ENCODE assay signal across 8 mouse cellular contexts in genomic region chr10:42832677-42833076, GRCm38 (mm10). TPM values are rescaled to one million over a fixed set of nuclear protein-coding genes. Genes with fewer than 3 reads are reported as not detected.
A peak's percentile ranks its signal among the peaks of the same experiment; 100 is the strongest.
DNase-seq lines count a peak whose midpoint lies in the region; ATAC-seq and TF ChIP-seq lines count a peak whose summit lies in the region.

No protein-coding gene starts in this region.

- peaks cover 2% of the 10 kb centered on the region; the same call in 1 of the 2 replicates for H3K4me1 ChIP-seq in hindbrain, embryonic 11.5 days (replicated peaks; ENCODE audit: control insufficient read depth, insufficient read depth, low read length)
- H3K4me1 ChIP-seq in hindbrain, embryonic 10.5 days (replicated peaks), result peaks cover 32% of the 10 kb centered on the region
- H3K4me1 ChIP-seq in hindbrain, postnatal 0 days (ENCODE audit: insufficient read depth, low read length), result no peaks in the 10 kb centered on the region

- no peak overlapping the region for H3K4me3 ChIP-seq in hindbrain, embryonic 11.5 days (ENCODE audit: low read depth, low read length)
- H3K4me3 ChIP-seq in hindbrain, embryonic 10.5 days, result no peak overlapping the region
- no peak overlapping the region for H3K4me3 ChIP-seq in hindbrain, postnatal 0 days (ENCODE audit: low read length)

- ATAC-seq in hindbrain, embryonic 11.5 days (ENCODE audit: low FRiP score), result 0 out of 2 replicates have a peak, but pooled peaks have one; percentile 25
- ATAC-seq in hindbrain, postnatal 0 days, result peak; percentile 63

- H3K4me2 ChIP-seq in hindbrain, embryonic 11.5 days (replicated peaks; ENCODE audit: low read depth, low read length), result no peak overlapping the region
- H3K4me2 ChIP-seq in hindbrain, postnatal 0 days (ENCODE audit: low read depth, low read length), result no peak overlapping the region

- H3K9ac ChIP-seq in hindbrain, embryonic 11.5 days (ENCODE audit: low read depth, low read length), result no peak overlapping the region
- H3K9ac ChIP-seq in hindbrain, postnatal 0 days (replicated peaks; ENCODE audit: low read length), result no peak overlapping the region

- no peak overlapping the region for H3K27ac ChIP-seq in hindbrain, embryonic 11.5 days (ENCODE audit: low read depth, low read length)
- no peak overlapping the region for H3K27ac ChIP-seq in hindbrain, embryonic 10.5 days
- H3K27ac ChIP-seq in hindbrain, postnatal 0 days, result no peak overlapping the region

- TF ChIP-seq CTCF in hindbrain, postnatal 0 days (IDR thresholded peaks at IDR 0.05; ENCODE audit: low read depth), result peak; percentile 71

- H3K9me3 ChIP-seq in hindbrain, embryonic 11.5 days (ENCODE audit: control insufficient read depth, low read length), result no peaks in the 10 kb centered on the region
- no peaks in the 10 kb centered on the region for H3K9me3 ChIP-seq in hindbrain, embryonic 10.5 days
- H3K9me3 ChIP-seq in hindbrain, postnatal 0 days (ENCODE audit: low read length), result no peaks in the 10 kb centered on the region

- WGBS in hindbrain, embryonic 11.5 days, result 52% methylated on average over 4 of the region's 4 CpGs
- WGBS in hindbrain, embryonic 10.5 days, result 57% methylated on average over 4 of the region's 4 CpGs
- whole genome bisulfite sequencing in hindbrain, postnatal 0 days, result 20% methylated on average over 4 of the region's 4 CpGs

- H3K27me3 ChIP-seq in hindbrain, embryonic 11.5 days (ENCODE audit: control insufficient read depth, insufficient read depth, low read length), result no peaks in the 10 kb centered on the region
- H3K27me3 ChIP-seq in hindbrain, embryonic 10.5 days (ENCODE audit: insufficient read depth, poor library complexity, severe bottlenecking), result no peaks in the 10 kb centered on the region
- no peaks in the 10 kb centered on the region for H3K27me3 ChIP-seq in hindbrain, postnatal 0 days (ENCODE audit: insufficient read depth, low read length)

- peaks cover 2% of the 10 kb centered on the region; the same call in 1 of the 2 replicates for H3K36me3 ChIP-seq in hindbrain, embryonic 11.5 days (ENCODE audit: control insufficient read depth, insufficient read depth, low read length)
- H3K36me3 ChIP-seq in hindbrain, embryonic 10.5 days, result peaks cover 97% of the 10 kb centered on the region
- H3K36me3 ChIP-seq in hindbrain, postnatal 0 days (ENCODE audit: insufficient read depth, low read length), result peaks cover 14% of the 10 kb centered on the region

- peak; percentile 50 for DNase-seq in hindbrain, embryonic 11.5 days (ENCODE audit: low spot score)
- no peak for DNase-seq in hindbrain, embryonic 10.5 days (ENCODE audit: low spot score)
- DNase-seq in 416B (ENCODE audit: low read depth), result peak; percentile 33
- peak; percentile 12 for DNase-seq in Muller cell, postnatal 12 days (ENCODE audit: inconsistent ontology term)
- DNase-seq in hindbrain, postnatal 0 days (ENCODE audit: low spot score), result peak; percentile 68
- DNase-seq in adrenal gland, adult 2 months, result no peak
- DNase-seq in spleen, postnatal 10 days (ENCODE audit: low spot score in 2 of 2), result no peak
- DNase-seq in cerebellum, adult 9-10 months, result no peak

RNA-seq across cellular contexts. Expression of gene Scml4, which starts 27.5 kb away (rescaled TPM):
- 2.2 and 2.5 TPM in 2 replicates for polyA plus RNA-seq in hindbrain, embryonic 11.5 days (2014; fragmentation: Nextera tagmentation; extraction: Ambion mirVana)
- 0.86 and 1.8 TPM in 2 replicates for polyA plus RNA-seq in hindbrain, embryonic 10.5 days (2016; fragmentation: Nextera tagmentation; extraction: Ambion mirVana)
- 16.4 and 21.1 TPM in 2 replicates for total RNA-seq in hindbrain, postnatal 0 days (2014; rRNA removed)
- polyA plus RNA-seq in hindbrain, postnatal 0 days (2015; fragmentation: Nextera tagmentation; extraction: Ambion mirVana), result 4.9 and 7.0 TPM in 2 replicates
- 1 to 10 TPM; 1.5 to 4.2 TPM for total RNA-seq in adrenal gland, adult 2 months (2021)
- polyA plus RNA-seq in adrenal gland, adult 2 months (2012; rRNA removed), result 3.8 and 3.9 TPM in 2 replicates

Comparison
In these comparisons a context has a peak if more than half of its experiments do, and no peak if none do; other contexts are left out.
1. DNase-seq: peak in hindbrain, embryonic 11.5 days (single experiment), 416B (single experiment), Muller cell, postnatal 12 days (single experiment) and hindbrain, postnatal 0 days (single experiment); none in hindbrain, embryonic 10.5 days (single experiment), adrenal gland, adult 2 months (single experiment), spleen, postnatal 10 days (0 of 2) and cerebellum, adult 9-10 months (single experiment).